Mouse (Mus musculus) stomach, embryonic 16.5 days (tissue): Measurements from ENCODE around the gene Dctn2. TPM values are rescaled to one million over a fixed set of nuclear protein-coding genes. Genes with fewer than 3 reads are reported as not detected.

Source experiments
- ATAC-seq: fragments of 200-750 bp; cut with Nextera tagmentation; 2 replicates; pipeline ENCODE4 v1.8.0; 2017; ENCODE audit warnings: moderate number of reproducible peaks, moderate TSS enrichment; ENCODE audit not compliant: insufficient read depth, low FRiP score
- H3K27ac ChIP-seq: fragments of 300-500 bp; sonication (generic); 2 replicates; pipeline ENCODE4 v1.5.1; 2014; ENCODE audit warnings: low read length
- H3K27me3 ChIP-seq: fragments of 300-500 bp; sonication (generic); 2 replicates; pipeline ENCODE4 v1.6.1; 2014; ENCODE audit warnings: low read length, control low read depth, mixed read lengths; ENCODE audit not compliant: control insufficient read depth, insufficient read depth
- H3K36me3 ChIP-seq: fragments of 300-500 bp; sonication (generic); 2 replicates; pipeline ENCODE4 v1.6.1; 2014; ENCODE audit warnings: low read length; ENCODE audit not compliant: control insufficient read depth, insufficient read depth
- H3K4me1 ChIP-seq: fragments of 300-500 bp; sonication (generic); 2 replicates; pipeline ENCODE4 v1.6.1; 2014; ENCODE audit warnings: low read length, control low read depth, mixed read lengths; ENCODE audit not compliant: control insufficient read depth, insufficient read depth
- H3K4me2 ChIP-seq: fragments of 300-500 bp; sonication (generic); 2 replicates; pipeline ENCODE4 v1.6.1; 2014; ENCODE audit warnings: low read depth, low read length, mixed read lengths
- H3K4me3 ChIP-seq: fragments of 300-500 bp; sonication (generic); replicated peaks from 2 replicates; pipeline ENCODE4 v1.5.1; 2014; ENCODE audit warnings: mild to moderate bottlenecking, low read length
- H3K9ac ChIP-seq: fragments of 300-500 bp; sonication (generic); 2 replicates; pipeline ENCODE4 v1.6.1; 2014; ENCODE audit warnings: low read length
- H3K9me3 ChIP-seq: fragments of 300-500 bp; sonication (generic); replicated peaks from 2 replicates; pipeline ENCODE4 v1.6.1; 2016; ENCODE audit warnings: low read length, control low read depth; ENCODE audit not compliant: control insufficient read depth
- WGBS: fragments of 180-500 bp; shearing (Covaris S2); extraction: QIAGEN DNeasy Blood & Tissue Kit; methylation state at CpG from one replicate; pipeline ENCODE4 v1.1.7; 2014; 5-methylcytosine and 5-hydroxymethylcytosine counted together
- polyA plus RNA-seq: library from polyadenylated mRNA; unstranded; fragments of >200 nt; fragmentation: Nextera tagmentation; extraction: Ambion mirVana; gene quantifications from 2 replicates; pipeline ENCODE4 v1.2.1, GENCODE M21; 2015

The Dctn2 gene
- polyA plus RNA-seq, 1 experiment from 2014 or later: 173 TPM

- ATAC-seq: peak; percentile 18
- H3K4me3 ChIP-seq: peak overlapping the region; percentile 63
- H3K27ac ChIP-seq: peak overlapping the region; percentile 89
- H3K9ac ChIP-seq: peak overlapping the region; percentile 74
- 2% methylated on average over 19 of the region's 19 CpGs for WGBS
- peak overlapping the region; percentile 73 for H3K4me2 ChIP-seq
- no peaks in the 10 kb centered on the region for H3K27me3 ChIP-seq
- peaks cover 46% of the 10 kb centered on the region for H3K4me1 ChIP-seq
- peaks cover 22% of the 10 kb centered on the region for H3K36me3 ChIP-seq
- H3K9me3 ChIP-seq: no peaks in the 10 kb centered on the region
Measured at GRCm38 (mm10) chr10:127290930-127291880, 25.0 kb downstream of the Dctn2 start.

- WGBS: 25% methylated on average over 5 of the region's 5 CpGs
Measured at GRCm38 (mm10) chr10:127291881-127292638, 25.9 kb downstream of the Dctn2 start.

GRCm38 (mm10) chr10:127292987-127293538 is 26.9 kb downstream of the Dctn2 start:
- peaks cover 29% of the 10 kb centered on the region for H3K36me3 ChIP-seq
- no peak for ATAC-seq
- no peak overlapping the region for H3K27ac ChIP-seq
- 52% methylated on average over 6 of the region's 6 CpGs for WGBS
- no peaks in the 10 kb centered on the region for H3K27me3 ChIP-seq
- no peak overlapping the region for H3K9ac ChIP-seq
- H3K4me3 ChIP-seq: no peak overlapping the region
- no peaks in the 10 kb centered on the region for H3K9me3 ChIP-seq
- peaks cover 29% of the 10 kb centered on the region for H3K4me1 ChIP-seq
- peak overlapping the region; percentile 27 for H3K4me2 ChIP-seq

More at GRCm38 (mm10) chr10:127291881-127292638, 25.9 kb downstream of the Dctn2 start:
- Histone ChIP-seq H3K36me3 (peaks cover 25% of the 10 kb centered on the region), H3K27me3 (no peaks in the 10 kb centered on the region), H3K4me3 (peak overlapping the region; percentile 63), H3K9me3 (no peaks in the 10 kb centered on the region), H3K9ac (peak overlapping the region; percentile 74), H3K4me1 (peaks cover 38% of the 10 kb centered on the region), H3K4me2 (peak overlapping the region; percentile 73), H3K27ac (peak overlapping the region; percentile 89; the same call in 1 of the 2 replicates)
- no peak for ATAC-seq

- Histone ChIP-seq H3K27me3 (no peaks in the 10 kb centered on the region), H3K4me1 (peaks cover 29% of the 10 kb centered on the region), H3K27ac (no peak overlapping the region), H3K9me3 (no peaks in the 10 kb centered on the region), H3K36me3 (peaks cover 29% of the 10 kb centered on the region), H3K4me3 (no peak overlapping the region), H3K4me2 (no peak overlapping the region), H3K9ac (no peak overlapping the region)
- 88% methylated on average over 3 of the region's 3 CpGs for WGBS
- ATAC-seq: no peak
Measured at GRCm38 (mm10) chr10:127293590-127294113, 27.5 kb downstream of the Dctn2 start.

- ATAC-seq: no peak
- Histone ChIP-seq H3K4me3 (no peak overlapping the region), H3K9ac (no peak overlapping the region), H3K9me3 (no peaks in the 10 kb centered on the region), H3K27me3 (no peaks in the 10 kb centered on the region), H3K4me1 (peaks cover 25% of the 10 kb centered on the region), H3K4me2 (no peak overlapping the region), H3K36me3 (peaks cover 29% of the 10 kb centered on the region), H3K27ac (no peak overlapping the region)
- 92% methylated on average over 10 of the region's 10 CpGs for WGBS
Measured at GRCm38 (mm10) chr10:127294895-127295510, 28.8 kb downstream of the Dctn2 start.

- Histone ChIP-seq H3K9me3 (no peaks in the 10 kb centered on the region), H3K4me2 (no peak overlapping the region), H3K36me3 (peaks cover 31% of the 10 kb centered on the region), H3K9ac (no peak overlapping the region), H3K27me3 (no peaks in the 10 kb centered on the region), H3K4me3 (no peak overlapping the region), H3K4me1 (peaks cover 23% of the 10 kb centered on the region), H3K27ac (no peak overlapping the region)
- 81% methylated on average over 24 of the region's 24 CpGs for WGBS
- no peak for ATAC-seq
Measured at GRCm38 (mm10) chr10:127295986-127296794, 30.0 kb downstream of the Dctn2 start.

GRCm38 (mm10) chr10:127297015-127297871 is 31.1 kb downstream of the Dctn2 start:
- H3K9me3 ChIP-seq: no peaks in the 10 kb centered on the region
- H3K4me3 ChIP-seq: no peak overlapping the region
- H3K27ac ChIP-seq: no peak overlapping the region
- no peak overlapping the region for H3K9ac ChIP-seq
- H3K4me2 ChIP-seq: no peak overlapping the region
- no peak for ATAC-seq
- H3K4me1 ChIP-seq: peaks cover 14% of the 10 kb centered on the region
- H3K27me3 ChIP-seq: no peaks in the 10 kb centered on the region
- peaks cover 31% of the 10 kb centered on the region for H3K36me3 ChIP-seq
- WGBS: 85% methylated on average over 16 of the region's 16 CpGs
